Mouse (Mus musculus): ENCODE measurements around the gene Zfp12. TPM values are rescaled to one million over a fixed set of nuclear protein-coding genes. Genes with fewer than 3 reads are reported as not detected.

The Zfp12 gene
- polyA plus RNA-seq, 1 experiment from 2014 or later = 10.7 TPM

GRCm38 (mm10) chr5:143269363-143270150, 34.6 kb downstream of the Zfp12 start, which contains the start of gene Zfp316:
Zfp316 (minus strand) TSS chr5:143270022.
- H3K27ac ChIP-seq (ENCODE audit: low read depth, low read length) = no peak within 1 kb of the TSS
- H3K36me3 ChIP-seq (ENCODE audit: control insufficient read depth, insufficient read depth, low read length) = no peaks in the 10 kb centered on the region
- H3K9me3 ChIP-seq (ENCODE audit: control insufficient read depth, low read length) = no peaks in the 10 kb centered on the region
- ATAC-seq (replicated peaks; ENCODE audit: low FRiP score) (peak; percentile 70), DNase-seq (ENCODE audit: low spot score) (peak; percentile 60)
- under 1% methylated on average over 78 of the region's 79 CpGs for WGBS
- peak within 1 kb of the TSS; percentile 89 for H3K4me2 ChIP-seq
- H3K9ac ChIP-seq (ENCODE audit: low read depth, low read length) = peak within 1 kb of the TSS; percentile 79
- H3K27me3 ChIP-seq (replicated peaks; ENCODE audit: control insufficient read depth, insufficient read depth, low read length) = peaks cover 9% of the 10 kb centered on the region
- peaks cover 8% of the 10 kb centered on the region for H3K4me1 ChIP-seq (replicated peaks; ENCODE audit: control insufficient read depth, insufficient read depth, low read length)
- H3K4me3 ChIP-seq (ENCODE audit: low read depth, low read length) = peak within 1 kb of the TSS; percentile 85

GRCm38 (mm10) chr5:143270151-143270519, 35.2 kb downstream of the Zfp12 start:
- H3K36me3 ChIP-seq (ENCODE audit: control insufficient read depth, insufficient read depth, low read length) = no peaks in the 10 kb centered on the region
- no peaks in the 10 kb centered on the region for H3K9me3 ChIP-seq (ENCODE audit: control insufficient read depth, low read length)
- peaks cover 8% of the 10 kb centered on the region for H3K4me1 ChIP-seq (replicated peaks; ENCODE audit: control insufficient read depth, insufficient read depth, low read length)
- no peak for DNase-seq (ENCODE audit: low spot score)
- peak overlapping the region; percentile 79 for H3K9ac ChIP-seq (ENCODE audit: low read depth, low read length)
- H3K27ac ChIP-seq (ENCODE audit: low read depth, low read length) = no peak overlapping the region
- peaks cover 12% of the 10 kb centered on the region for H3K27me3 ChIP-seq (replicated peaks; ENCODE audit: control insufficient read depth, insufficient read depth, low read length)
- WGBS = 9% methylated on average over 12 of the region's 12 CpGs
- peak overlapping the region; percentile 85 for H3K4me3 ChIP-seq (ENCODE audit: low read depth, low read length)
- ATAC-seq (replicated peaks; ENCODE audit: low FRiP score) = peak; percentile 30; the same call in 1 of the 2 replicates
- H3K4me2 ChIP-seq = peak overlapping the region; percentile 89

- peaks cover 16% of the 10 kb centered on the region for H3K27me3 ChIP-seq (replicated peaks; ENCODE audit: control insufficient read depth, insufficient read depth, low read length)
- WGBS = 60% methylated on average over 6 of the region's 6 CpGs
- H3K9me3 ChIP-seq (ENCODE audit: control insufficient read depth, low read length) = no peaks in the 10 kb centered on the region
- DNase-seq (ENCODE audit: low spot score) = no peak
- no peak for ATAC-seq (replicated peaks; ENCODE audit: low FRiP score)
- no peak overlapping the region for H3K27ac ChIP-seq (ENCODE audit: low read depth, low read length)
- H3K36me3 ChIP-seq (ENCODE audit: control insufficient read depth, insufficient read depth, low read length) = no peaks in the 10 kb centered on the region
- no peak overlapping the region for H3K4me3 ChIP-seq (ENCODE audit: low read depth, low read length)
- no peak overlapping the region for H3K9ac ChIP-seq (ENCODE audit: low read depth, low read length)
- peaks cover 8% of the 10 kb centered on the region for H3K4me1 ChIP-seq (replicated peaks; ENCODE audit: control insufficient read depth, insufficient read depth, low read length)
- H3K4me2 ChIP-seq = no peak overlapping the region
Measured at GRCm38 (mm10) chr5:143271642-143272041, 36.7 kb downstream of the Zfp12 start.

GRCm38 (mm10) chr5:143272108-143272507, 37.1 kb downstream of the Zfp12 start:
- 55% methylated on average over 3 of the region's 3 CpGs for WGBS
- H3K4me1 ChIP-seq (replicated peaks; ENCODE audit: control insufficient read depth, insufficient read depth, low read length) = peaks cover 8% of the 10 kb centered on the region
- no peaks in the 10 kb centered on the region for H3K9me3 ChIP-seq (ENCODE audit: control insufficient read depth, low read length)
- ATAC-seq (replicated peaks; ENCODE audit: low FRiP score) = no peak
- H3K4me3 ChIP-seq (ENCODE audit: low read depth, low read length) = no peak overlapping the region
- no peak overlapping the region for H3K9ac ChIP-seq (ENCODE audit: low read depth, low read length)
- H3K36me3 ChIP-seq (ENCODE audit: control insufficient read depth, insufficient read depth, low read length) = no peaks in the 10 kb centered on the region
- no peak overlapping the region for H3K4me2 ChIP-seq
- H3K27ac ChIP-seq (ENCODE audit: low read depth, low read length) = no peak overlapping the region
- H3K27me3 ChIP-seq (replicated peaks; ENCODE audit: control insufficient read depth, insufficient read depth, low read length) = peaks cover 19% of the 10 kb centered on the region
- no peak for DNase-seq (ENCODE audit: low spot score)

- H3K27ac ChIP-seq (ENCODE audit: low read depth, low read length) = no peak overlapping the region
- no peak overlapping the region for H3K9ac ChIP-seq (ENCODE audit: low read depth, low read length)
- H3K27me3 ChIP-seq (replicated peaks; ENCODE audit: control insufficient read depth, insufficient read depth, low read length) = peaks cover 19% of the 10 kb centered on the region
- H3K9me3 ChIP-seq (ENCODE audit: control insufficient read depth, low read length) = no peaks in the 10 kb centered on the region
- 86% methylated on average over 16 of the region's 16 CpGs for WGBS
- no peak overlapping the region for H3K4me3 ChIP-seq (ENCODE audit: low read depth, low read length)
- ATAC-seq (replicated peaks; ENCODE audit: low FRiP score) (no peak), DNase-seq (ENCODE audit: low spot score) (no peak)
- no peak overlapping the region for H3K4me2 ChIP-seq
- H3K4me1 ChIP-seq (replicated peaks; ENCODE audit: control insufficient read depth, insufficient read depth, low read length) = peaks cover 8% of the 10 kb centered on the region
- H3K36me3 ChIP-seq (ENCODE audit: control insufficient read depth, insufficient read depth, low read length) = no peaks in the 10 kb centered on the region
Measured at GRCm38 (mm10) chr5:143272540-143273330, 37.8 kb downstream of the Zfp12 start.

GRCm38 (mm10) chr5:143275761-143276160, 40.8 kb downstream of the Zfp12 start:
- Histone ChIP-seq H3K4me1 (replicated peaks; ENCODE audit: control insufficient read depth, insufficient read depth, low read length) (no peaks in the 10 kb centered on the region), H3K9ac (ENCODE audit: low read depth, low read length) (no peak overlapping the region), H3K27ac (ENCODE audit: low read depth, low read length) (no peak overlapping the region), H3K4me3 (ENCODE audit: low read depth, low read length) (no peak overlapping the region), H3K36me3 (ENCODE audit: control insufficient read depth, insufficient read depth, low read length) (no peaks in the 10 kb centered on the region), H3K4me2 (no peak overlapping the region), H3K9me3 (ENCODE audit: control insufficient read depth, low read length) (no peaks in the 10 kb centered on the region), H3K27me3 (replicated peaks; ENCODE audit: control insufficient read depth, insufficient read depth, low read length) (peaks cover 26% of the 10 kb centered on the region)
- 42% methylated on average over 5 of the region's 5 CpGs for WGBS
- ATAC-seq (replicated peaks; ENCODE audit: low FRiP score) (no peak), DNase-seq (ENCODE audit: low spot score) (no peak)

- H3K27me3 ChIP-seq (replicated peaks; ENCODE audit: control insufficient read depth, insufficient read depth, low read length) = peaks cover 24% of the 10 kb centered on the region
- no peak overlapping the region for H3K4me3 ChIP-seq (ENCODE audit: low read depth, low read length)
- no peak overlapping the region for H3K9ac ChIP-seq (ENCODE audit: low read depth, low read length)
- H3K9me3 ChIP-seq (ENCODE audit: control insufficient read depth, low read length) = no peaks in the 10 kb centered on the region
- ATAC-seq (replicated peaks; ENCODE audit: low FRiP score) = no peak
- H3K4me2 ChIP-seq = no peak overlapping the region
- no peaks in the 10 kb centered on the region for H3K4me1 ChIP-seq (replicated peaks; ENCODE audit: control insufficient read depth, insufficient read depth, low read length)
- no peak for DNase-seq (ENCODE audit: low spot score)
- WGBS = 44% methylated on average over 10 of the region's 10 CpGs
- H3K36me3 ChIP-seq (ENCODE audit: control insufficient read depth, insufficient read depth, low read length) = no peaks in the 10 kb centered on the region
- no peak overlapping the region for H3K27ac ChIP-seq (ENCODE audit: low read depth, low read length)
Measured at GRCm38 (mm10) chr5:143279247-143279646, 44.3 kb downstream of the Zfp12 start.

- H3K27me3 ChIP-seq (replicated peaks; ENCODE audit: control insufficient read depth, insufficient read depth, low read length) = peaks cover 53% of the 10 kb centered on the region
- DNase-seq (ENCODE audit: low spot score) (no peak), ATAC-seq (replicated peaks; ENCODE audit: low FRiP score) (no peak)
- no peaks in the 10 kb centered on the region for H3K4me1 ChIP-seq (replicated peaks; ENCODE audit: control insufficient read depth, insufficient read depth, low read length)
- H3K4me2 ChIP-seq = no peak overlapping the region
- H3K9me3 ChIP-seq (ENCODE audit: control insufficient read depth, low read length) = no peaks in the 10 kb centered on the region
- no peak overlapping the region for H3K27ac ChIP-seq (ENCODE audit: low read depth, low read length)
- no peak overlapping the region for H3K9ac ChIP-seq (ENCODE audit: low read depth, low read length)
- no peak overlapping the region for H3K4me3 ChIP-seq (ENCODE audit: low read depth, low read length)
- 40% methylated on average over 6 of the region's 6 CpGs for WGBS
- no peaks in the 10 kb centered on the region for H3K36me3 ChIP-seq (ENCODE audit: control insufficient read depth, insufficient read depth, low read length)
Measured at GRCm38 (mm10) chr5:143284762-143285161, 49.8 kb downstream of the Zfp12 start.

Data from liver, embryonic 11.5 days (tissue).